Mouse (Mus musculus) lung, postnatal 25 days (tissue): ENCODE measurements around the gene Igfals.

Experiments used
- DNase-seq: peaks from one replicate; pipeline ENCODE4 v3.0.0; 2022; ENCODE audit warnings: low spot score

Igfals gene

GRCm38 (mm10) chr17:24894995-24895547, 29.3 kb downstream of the Igfals start, which contains the start of the genes Eme2 and Mrps34:
Gene Eme2, minus strand, starts transcription at chr17:24895087.
Gene Mrps34, plus strand, starts transcription at chr17:24895116.
- DNase-seq: peak; percentile 85

GRCm38 (mm10) chr17:24895571-24896240, 29.9 kb downstream of the Igfals start:
- DNase-seq: no peak

- DNase-seq: peak; percentile 68
Measured at GRCm38 (mm10) chr17:24896241-24896992, 30.6 kb downstream of the Igfals start, which contains the start of gene Nme3. Gene Nme3, plus strand, starts transcription at chr17:24896500.

- DNase-seq: no peak
Measured at GRCm38 (mm10) chr17:24896993-24897269, 31.1 kb downstream of the Igfals start.

GRCm38 (mm10) chr17:24897600-24897999, 31.8 kb downstream of the Igfals start:
- DNase-seq: no peak

- no peak for DNase-seq
Measured at GRCm38 (mm10) chr17:24898041-24898854, 32.5 kb downstream of the Igfals start.

- no peak for DNase-seq
Measured at GRCm38 (mm10) chr17:24899153-24899552, 33.4 kb downstream of the Igfals start.

- no peak for DNase-seq
Measured at GRCm38 (mm10) chr17:24900014-24900413, 34.2 kb downstream of the Igfals start.

- no peak for DNase-seq
Measured at GRCm38 (mm10) chr17:24902124-24902523, 36.3 kb downstream of the Igfals start.

- DNase-seq: no peak
Measured at GRCm38 (mm10) chr17:24902671-24903474, 37.1 kb downstream of the Igfals start.

- no peak for DNase-seq
Measured at GRCm38 (mm10) chr17:24903767-24904166, 38.0 kb downstream of the Igfals start.

GRCm38 (mm10) chr17:24907591-24907990, 41.8 kb downstream of the Igfals start:
- no peak for DNase-seq

- no peak for DNase-seq
Measured at GRCm38 (mm10) chr17:24913984-24914383, 48.2 kb downstream of the Igfals start.

- no peak for DNase-seq
Measured at GRCm38 (mm10) chr17:24923246-24923645, 57.4 kb downstream of the Igfals start.

GRCm38 (mm10) chr17:24929506-24929905, 63.7 kb downstream of the Igfals start:
- DNase-seq: no peak
